Mouse (Mus musculus) megakaryocyte, embryonic 14.5 days (primary cell): ENCODE measurements around the gene Myd88. TPM values are rescaled to one million over a fixed set of nuclear protein-coding genes. Genes with fewer than 3 reads are reported as not detected.

Experiments used
- H3K27me3 ChIP-seq: replicated peaks from 2 replicates; pipeline ENCODE3; 2012; ENCODE audit warnings: inconsistent platforms
- H3K36me3 ChIP-seq: replicated peaks from 2 replicates; pipeline ENCODE3; 2012; ENCODE audit warnings: low read length, inconsistent platforms, mixed read lengths
- H3K4me1 ChIP-seq: 2 replicates; pipeline ENCODE4 v1.6.1; 2012; ENCODE audit warnings: inconsistent platforms
- H3K4me3 ChIP-seq: replicated peaks from 2 replicates; pipeline ENCODE3; 2012; ENCODE audit warnings: moderate library complexity, mild to moderate bottlenecking, inconsistent platforms
- H3K9me3 ChIP-seq: 2 replicates; pipeline ENCODE4 v1.6.1; 2012; ENCODE audit warnings: inconsistent platforms
- FLI1 ChIP-seq: IDR thresholded peaks from 2 replicates; pipeline ENCODE4 v1.6.1; 2012; ENCODE audit warnings: low read length, inconsistent platforms, mixed read lengths
- GATA1 ChIP-seq: IDR thresholded peaks from 3 replicates; pipeline ENCODE4 v1.6.1; 2012; ENCODE audit warnings: mixed read lengths, low read length, inconsistent platforms, borderline replicate concordance
- polyA plus RNA-seq: library from polyadenylated mRNA; stranded (reverse); fragments of >175 nt; gene quantifications from 2 replicates; pipeline ENCODE4 v1.2.3, GENCODE M21; 2012; ENCODE audit warnings: low replicate concordance; ENCODE audit not compliant: insufficient read depth

Myd88 gene
- polyA plus RNA-seq, 1 experiment, result 38.2 TPM

DNA sequence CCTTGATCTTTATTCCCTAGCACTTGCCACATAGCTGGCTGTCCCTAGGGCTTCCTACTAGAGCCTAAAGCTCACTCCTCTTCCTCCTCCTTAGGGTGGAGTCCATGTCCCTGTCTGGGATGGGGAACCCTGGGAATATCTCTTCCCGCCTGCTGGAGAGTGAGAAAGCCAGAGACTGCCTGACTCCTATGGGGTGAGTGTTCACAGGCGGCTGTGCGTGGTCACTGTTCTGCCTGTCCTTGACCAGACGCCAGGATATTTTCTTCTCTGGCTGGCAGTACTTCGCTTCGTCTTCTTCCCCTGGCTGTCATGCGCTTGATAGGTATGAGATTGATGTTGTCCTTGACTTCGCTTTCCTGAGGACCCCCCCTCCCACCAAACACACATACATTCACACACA, 5.2 kb upstream of the Myd88 start:
- H3K9me3 ChIP-seq, result no peaks in the 10 kb centered on the region
- no peak overlapping the region for H3K4me3 ChIP-seq
- TF ChIP-seq GATA1 (no peak), FLI1 (no peak)
- no peaks in the 10 kb centered on the region for H3K27me3 ChIP-seq
- peaks cover 20% of the 10 kb centered on the region for H3K4me1 ChIP-seq
- H3K36me3 ChIP-seq, result peaks cover 77% of the 10 kb centered on the region

DNA sequence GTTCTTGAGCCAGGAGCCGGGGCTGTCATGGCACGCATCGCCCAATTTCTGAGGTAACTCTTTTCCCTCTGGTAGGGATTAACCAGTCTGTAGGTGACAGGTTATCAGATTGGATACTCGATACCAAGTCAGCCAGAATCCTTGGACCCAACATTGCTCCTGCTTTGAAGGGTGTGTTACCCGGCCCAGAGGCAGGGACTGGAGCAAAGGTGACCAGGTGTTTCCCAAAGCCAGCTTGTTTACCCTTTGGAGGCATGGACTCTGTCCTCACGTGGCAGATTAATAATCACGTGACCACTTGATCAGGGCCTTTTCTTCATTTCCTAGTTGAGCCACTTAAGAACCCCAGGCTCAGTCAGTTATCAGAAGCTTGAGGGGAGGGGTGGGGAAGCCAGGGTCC, 1.5 kb upstream of the Myd88 start:
- Histone ChIP-seq H3K4me3 (no peak overlapping the region), H3K4me1 (peaks cover 35% of the 10 kb centered on the region), H3K36me3 (peaks cover 60% of the 10 kb centered on the region), H3K27me3 (no peaks in the 10 kb centered on the region), H3K9me3 (no peaks in the 10 kb centered on the region)
- TF ChIP-seq GATA1 (no peak), FLI1 (no peak)

DNA sequence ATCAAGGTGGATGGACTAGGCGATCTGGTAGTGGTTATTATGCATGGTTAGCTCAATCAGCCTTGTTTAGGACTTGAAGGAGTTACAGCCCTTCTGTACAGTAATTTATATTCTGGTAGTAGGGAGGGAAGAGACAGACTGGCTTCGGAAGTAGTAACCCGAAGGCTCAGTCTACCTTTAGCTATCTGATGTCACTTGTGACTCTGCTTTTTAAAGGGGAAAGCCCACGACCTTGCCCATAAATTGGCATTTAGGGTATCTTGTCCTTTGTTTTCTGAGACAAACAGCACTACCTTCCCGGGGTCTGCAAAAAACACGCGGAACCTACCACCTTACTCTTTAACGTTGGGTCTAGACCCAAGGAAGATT, 1.0 kb downstream of the Myd88 start:
- TF ChIP-seq FLI1 (no peak), GATA1 (no peak)
- Histone ChIP-seq H3K4me3 (peak overlapping the region; percentile 96), H3K36me3 (peaks cover 62% of the 10 kb centered on the region), H3K9me3 (no peaks in the 10 kb centered on the region), H3K4me1 (peaks cover 58% of the 10 kb centered on the region), H3K27me3 (no peaks in the 10 kb centered on the region)

DNA sequence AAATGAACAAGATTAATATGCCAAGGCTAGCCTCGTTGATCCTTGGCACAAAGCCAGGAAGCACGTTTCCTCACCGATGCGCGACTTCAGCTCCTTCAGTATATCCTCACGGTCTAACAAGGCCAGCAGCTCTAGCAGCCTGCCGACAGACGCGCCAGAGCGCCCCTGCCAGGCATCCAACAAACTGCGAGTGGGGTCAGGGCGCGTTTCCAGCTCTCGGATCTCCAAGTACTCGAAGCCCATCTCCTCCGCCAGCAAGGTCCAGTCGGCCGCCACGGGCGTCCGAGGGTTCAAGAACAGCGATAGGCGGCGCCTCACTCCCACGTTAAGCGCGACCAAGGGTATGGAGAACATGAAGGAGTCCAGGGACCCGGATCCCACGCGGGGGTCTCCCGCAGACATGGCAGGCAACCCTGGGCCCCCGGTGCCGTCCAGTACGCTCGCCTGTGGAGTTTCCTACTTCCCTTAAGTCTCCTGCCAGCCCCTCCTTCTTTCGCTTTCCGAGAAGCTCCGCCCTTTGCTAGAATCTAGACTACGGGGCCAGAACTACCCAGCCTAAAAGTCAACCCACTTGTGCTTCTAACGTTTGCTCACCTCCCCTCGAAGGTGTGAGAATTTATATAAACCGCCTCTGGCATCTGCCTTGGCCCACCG, 1.5 kb downstream of the Myd88 start, which contains the start of gene Acaa1a:
TSS of gene Acaa1a (plus strand) at position 119 of the 654 bp plus-strand sequence.
- TF ChIP-seq GATA1 (no peak), FLI1 (no peak)

DNA sequence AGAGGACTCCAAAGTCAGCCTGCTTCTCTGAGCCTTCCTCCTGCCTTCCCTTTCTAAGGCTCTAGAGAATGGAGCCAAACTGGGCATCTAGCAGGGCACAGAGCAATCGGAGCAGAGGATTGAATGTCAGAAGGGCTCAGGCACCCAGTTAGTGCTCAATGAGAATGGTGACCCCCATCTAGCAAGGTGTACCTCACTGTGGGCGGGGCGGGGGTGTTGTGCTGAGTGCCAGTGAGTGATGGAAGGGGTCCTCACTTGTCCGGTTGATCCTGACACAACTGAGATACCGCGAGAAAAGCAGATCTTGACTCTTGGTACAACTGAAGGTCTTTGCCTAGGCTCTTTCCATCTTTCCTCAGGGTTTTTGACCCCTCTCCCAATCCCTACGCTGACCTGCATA, 2.1 kb downstream of the Myd88 start:
- Histone ChIP-seq H3K36me3 (peaks cover 51% of the 10 kb centered on the region), H3K9me3 (no peaks in the 10 kb centered on the region), H3K4me1 (peaks cover 69% of the 10 kb centered on the region), H3K4me3 (peak overlapping the region; percentile 96), H3K27me3 (no peaks in the 10 kb centered on the region)
- TF ChIP-seq FLI1 (no peak), GATA1 (no peak)

More for the DNA sequence above, 1.5 kb downstream of the Myd88 start, which contains the start of gene Acaa1a:
- Histone ChIP-seq H3K4me3 (peak within 1 kb of the TSS; percentile 96), H3K27me3 (no peaks in the 10 kb centered on the region), H3K4me1 (peaks cover 63% of the 10 kb centered on the region), H3K9me3 (no peaks in the 10 kb centered on the region), H3K36me3 (peaks cover 57% of the 10 kb centered on the region)

DNA sequence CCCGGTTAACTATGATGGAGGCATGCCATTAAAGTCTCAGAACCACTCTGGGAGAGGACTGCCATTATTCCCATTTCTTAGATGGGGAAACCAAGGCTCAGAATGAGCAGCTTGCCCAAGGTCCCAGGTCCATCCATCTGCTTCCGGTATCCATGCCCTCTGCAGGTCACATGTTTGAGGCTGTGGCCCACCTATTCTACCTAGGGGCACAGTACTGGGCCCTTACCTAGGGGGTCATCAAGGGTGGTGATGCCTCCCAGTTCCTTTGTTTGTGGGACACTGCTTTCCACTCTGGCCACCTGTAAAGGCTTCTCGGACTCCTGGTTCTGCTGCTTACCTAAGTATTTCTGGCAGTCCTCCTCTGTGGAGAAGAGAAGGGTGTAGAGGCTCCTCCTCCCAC, 2.9 kb downstream of the Myd88 start:
- H3K4me3 ChIP-seq, result peak overlapping the region; percentile 73
- H3K36me3 ChIP-seq, result peaks cover 44% of the 10 kb centered on the region
- H3K9me3 ChIP-seq, result no peaks in the 10 kb centered on the region
- no peaks in the 10 kb centered on the region for H3K27me3 ChIP-seq
- peaks cover 76% of the 10 kb centered on the region for H3K4me1 ChIP-seq
- TF ChIP-seq GATA1 (no peak), FLI1 (no peak)

GRCm38 (mm10) chr9:119337842-119338241, 3.4 kb downstream of the Myd88 start:
- Histone ChIP-seq H3K4me3 (peak overlapping the region; percentile 47), H3K27me3 (no peaks in the 10 kb centered on the region), H3K9me3 (no peaks in the 10 kb centered on the region), H3K4me1 (peaks cover 76% of the 10 kb centered on the region), H3K36me3 (peaks cover 39% of the 10 kb centered on the region)
- TF ChIP-seq GATA1 (no peak), FLI1 (no peak)

DNA sequence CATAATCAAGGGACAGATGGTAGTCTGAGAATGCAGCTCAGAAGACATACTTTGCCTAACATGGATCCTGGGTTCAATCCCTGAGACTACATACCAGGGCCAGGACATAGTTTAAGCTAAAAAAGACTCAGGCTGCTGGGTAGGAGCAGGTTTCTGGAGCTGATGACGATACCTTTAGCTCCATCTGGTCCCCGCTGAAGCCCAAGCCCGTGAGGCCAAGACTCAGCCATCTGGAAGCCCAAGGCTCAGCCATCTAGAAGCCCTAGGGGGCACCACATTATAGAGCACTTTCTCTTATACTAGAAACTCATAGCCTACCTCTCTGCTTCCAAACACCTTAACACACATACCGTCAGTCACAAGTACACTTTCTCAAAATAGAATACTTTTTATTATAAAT, 5.6 kb downstream of the Myd88 start:
- Histone ChIP-seq H3K36me3 (peaks cover 37% of the 10 kb centered on the region), H3K9me3 (peaks cover 5% of the 10 kb centered on the region; the same call in 1 of the 2 replicates), H3K4me1 (peaks cover 81% of the 10 kb centered on the region), H3K27me3 (no peaks in the 10 kb centered on the region), H3K4me3 (no peak overlapping the region)
- TF ChIP-seq GATA1 (no peak), FLI1 (no peak)

DNA sequence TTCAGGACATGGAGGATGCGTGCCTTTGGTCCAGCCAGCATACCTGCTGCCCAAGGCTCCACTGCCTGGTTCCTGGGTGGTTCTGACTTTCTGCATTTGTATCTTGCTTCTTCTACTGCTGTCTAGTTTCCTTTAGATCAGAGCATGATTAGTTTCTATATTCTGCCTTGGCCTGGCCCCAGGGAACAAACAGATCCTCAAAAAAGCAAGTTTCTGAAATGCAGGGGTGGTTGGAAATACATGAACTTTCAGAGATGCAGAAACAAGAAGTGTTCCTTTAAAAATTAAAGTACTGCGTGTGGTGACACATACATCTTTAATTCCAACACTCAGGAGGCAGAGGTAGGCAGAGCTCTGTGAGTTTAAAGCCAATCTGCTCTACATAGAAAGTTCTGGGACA, 6.4 kb downstream of the Myd88 start:
- H3K4me1 ChIP-seq, result peaks cover 88% of the 10 kb centered on the region
- no peaks in the 10 kb centered on the region for H3K27me3 ChIP-seq
- peak overlapping the region; percentile 74 for H3K4me3 ChIP-seq
- peaks cover 40% of the 10 kb centered on the region for H3K36me3 ChIP-seq
- H3K9me3 ChIP-seq, result peaks cover 5% of the 10 kb centered on the region; the same call in 1 of the 2 replicates
- no peak for TF ChIP-seq GATA1
- no peak for TF ChIP-seq FLI1

GRCm38 (mm10) chr9:119334324-119334723, 6.9 kb downstream of the Myd88 start:
- Histone ChIP-seq H3K36me3 (peaks cover 40% of the 10 kb centered on the region), H3K4me1 (peaks cover 92% of the 10 kb centered on the region), H3K4me3 (peak overlapping the region; percentile 74), H3K27me3 (no peaks in the 10 kb centered on the region), H3K9me3 (peaks cover 5% of the 10 kb centered on the region; the same call in 1 of the 2 replicates)
- TF ChIP-seq FLI1 (no peak), GATA1 (no peak)
